Mouse (Mus musculus) urinary bladder, postnatal 0 days (tissue): ENCODE results near the gene Krtap22-2. TPM values are rescaled to one million over a fixed set of nuclear protein-coding genes. Genes with fewer than 3 reads are reported as not detected.

Source experiments
- polyA plus RNA-seq: library from polyadenylated mRNA; unstranded; fragments of >200 nt; fragmentation: Nextera tagmentation; extraction: Ambion mirVana; gene quantifications from 2 replicates; pipeline ENCODE4 v1.2.1, GENCODE M21; 2015

Krtap22-2 gene
- polyA plus RNA-seq, result not detected in 2 replicates

GRCm38 (mm10) chr16:89010659-89011058 is at the start of gene Krtap22-2:
Gene Krtap22-2, minus strand, starts transcription at chr16:89010759.

GRCm38 (mm10) chr16:89047783-89048182 is 37.2 kb upstream of the Krtap22-2 start, which contains the start of gene Krtap6-5:
Gene Krtap6-5, minus strand, starts transcription at chr16:89047883.

DNA sequence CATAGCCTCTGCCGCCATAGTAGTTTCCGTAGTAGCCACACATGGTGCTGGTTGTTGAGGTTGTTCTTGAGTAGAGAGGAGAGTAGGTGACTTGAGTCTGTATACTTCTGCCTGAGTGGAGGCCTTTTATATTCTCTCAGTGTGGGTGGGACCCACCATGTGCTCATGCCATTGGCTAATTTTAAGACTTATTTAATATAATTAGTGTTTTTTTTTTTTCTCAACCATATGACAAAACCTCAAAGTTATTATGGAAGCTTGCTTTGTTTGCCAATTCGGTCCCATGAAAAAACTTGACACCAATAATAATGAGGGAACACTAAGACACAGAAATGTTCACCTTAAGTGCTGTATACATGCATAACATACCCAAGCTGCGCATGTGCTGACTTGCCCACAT is 30.8 kb upstream of the Krtap22-2 start, which contains the start of gene Gm10228:
TSS of gene Gm10228 (minus strand) at position 101 of the 400 bp plus-strand sequence.

DNA sequence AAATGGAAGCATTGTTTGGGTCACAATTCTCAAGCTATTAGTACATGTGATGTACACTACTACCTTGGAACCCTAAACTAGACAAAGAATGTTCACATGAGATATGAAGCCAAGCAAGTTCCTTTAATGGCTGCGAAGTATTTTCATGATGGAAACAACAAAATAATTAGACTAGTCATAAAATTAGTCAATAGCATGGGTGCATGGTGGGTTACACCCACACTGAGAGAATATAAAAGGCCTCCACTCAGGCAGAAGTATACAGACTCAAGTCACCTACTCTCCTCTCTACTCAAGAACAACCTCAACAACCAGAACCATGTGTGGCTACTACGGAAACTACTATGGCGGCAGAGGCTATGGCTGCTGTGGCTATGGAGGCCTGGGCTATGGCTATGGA is 20.8 kb upstream of the Krtap22-2 start, which contains the start of gene Krtap6-1:
TSS of gene Krtap6-1 (plus strand) at position 301 of the 400 bp plus-strand sequence.

DNA sequence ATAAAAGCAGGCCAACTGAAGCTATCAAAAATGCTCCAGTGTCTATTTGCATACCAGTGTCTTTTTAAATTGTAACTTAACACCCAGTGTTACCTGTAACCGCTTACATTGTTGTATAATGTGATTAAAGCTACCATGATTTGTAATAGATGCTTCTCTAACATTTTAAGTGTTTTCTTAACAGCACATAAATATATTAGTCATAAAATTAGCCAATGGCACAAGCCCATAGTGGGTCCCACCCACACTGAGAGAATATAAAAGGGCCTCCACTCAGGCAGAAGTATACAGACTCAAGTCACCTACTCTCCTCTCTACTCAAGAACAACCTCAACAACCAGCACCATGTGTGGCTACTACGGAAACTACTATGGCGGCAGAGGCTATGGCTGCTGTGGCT is 4.4 kb upstream of the Krtap22-2 start, which contains the start of gene Gm10229:
TSS of gene Gm10229 (plus strand) at position 301 of the 400 bp plus-strand sequence.

DNA sequence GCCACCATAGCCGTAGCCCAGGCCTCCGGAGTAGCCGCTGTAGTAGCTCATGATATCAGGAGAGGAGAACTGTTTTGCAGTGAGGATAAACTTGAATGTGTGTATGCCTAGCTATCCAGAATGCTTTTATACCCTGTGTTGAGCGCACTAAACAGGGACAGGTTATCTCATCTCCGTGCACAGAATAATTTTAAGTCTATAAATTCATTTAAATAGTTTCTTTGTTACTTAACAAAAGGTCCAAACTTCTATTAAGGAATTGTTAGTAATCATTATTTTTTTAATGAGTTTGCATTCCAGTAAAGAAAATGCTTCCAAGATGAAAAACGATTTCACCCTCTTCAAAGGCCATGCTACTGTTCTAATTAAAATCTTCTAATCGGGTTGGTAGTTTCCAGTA is 47.8 kb downstream of the Krtap22-2 start, which contains the start of gene Krtap16-3:
TSS of gene Krtap16-3 (minus strand) at position 101 of the 400 bp plus-strand sequence.

Other genes with a start within 250 kb of the Krtap22-2 start
- gene 2310057N15Rik, start 236.6 kb downstream of the Krtap22-2 start, polyA plus RNA-seq, result not detected in 2 replicates
- not detected in 2 replicates for gene Gm5965, start 232.9 kb downstream of the Krtap22-2 start, polyA plus RNA-seq
- gene Gm20741, start 198.5 kb downstream of the Krtap22-2 start, polyA plus RNA-seq, result not detected in 2 replicates
- not detected in 2 replicates for gene Krtap15, start 190.5 kb downstream of the Krtap22-2 start, polyA plus RNA-seq
- gene Krtap14, start 184.6 kb downstream of the Krtap22-2 start, polyA plus RNA-seq, result not detected in 2 replicates
- gene Krtap19-1, start 141.3 kb downstream of the Krtap22-2 start, polyA plus RNA-seq, result not detected in 2 replicates
- gene Krtap19-2, start 136.5 kb downstream of the Krtap22-2 start, polyA plus RNA-seq, result not detected in 2 replicates
- gene Krtap19-3, start 132.7 kb downstream of the Krtap22-2 start, polyA plus RNA-seq, result not detected in 2 replicates
- not detected in 2 replicates for gene Krtap19-4, start 125.7 kb downstream of the Krtap22-2 start, polyA plus RNA-seq
- not detected in 2 replicates for gene Krtap19-5, start 114.3 kb downstream of the Krtap22-2 start, polyA plus RNA-seq
- not detected in 2 replicates for gene Krtap19-9b, start 78.5 kb downstream of the Krtap22-2 start, polyA plus RNA-seq
- gene Krtap16-3, start 47.9 kb downstream of the Krtap22-2 start, polyA plus RNA-seq, result not detected in 2 replicates
- not detected in 2 replicates for gene Gm10229, start 4.5 kb upstream of the Krtap22-2 start, polyA plus RNA-seq
- gene Krtap6-1, start 20.9 kb upstream of the Krtap22-2 start, polyA plus RNA-seq, result not detected in 2 replicates
- gene Gm10228, start 30.7 kb upstream of the Krtap22-2 start, polyA plus RNA-seq, result not detected in 2 replicates
- not detected in 2 replicates for gene Krtap6-5, start 37.1 kb upstream of the Krtap22-2 start, polyA plus RNA-seq
- gene 1110025L11Rik, start 53.2 kb upstream of the Krtap22-2 start, polyA plus RNA-seq, result not detected in 2 replicates
- not detected in 2 replicates for gene Krtap6-3, start 73.3 kb upstream of the Krtap22-2 start, polyA plus RNA-seq
- gene Gm6358, start 130.1 kb upstream of the Krtap22-2 start, polyA plus RNA-seq, result not detected in 2 replicates
- gene Gm10061, start 140.3 kb upstream of the Krtap22-2 start, polyA plus RNA-seq, result not detected in 2 replicates
- not detected in 2 replicates for gene Gm9789, start 147.2 kb upstream of the Krtap22-2 start, polyA plus RNA-seq
- not detected in 2 replicates for gene Gm7735, start 158.7 kb upstream of the Krtap22-2 start, polyA plus RNA-seq
- not detected in 2 replicates for gene 1110057P08Rik, start 164.0 kb upstream of the Krtap22-2 start, polyA plus RNA-seq
- gene Krtap20-2, start 195.1 kb upstream of the Krtap22-2 start, polyA plus RNA-seq, result not detected in 2 replicates